Mouse (Mus musculus): Measurements from ENCODE around the gene Olfr1289.

The Olfr1289 gene

DNA sequence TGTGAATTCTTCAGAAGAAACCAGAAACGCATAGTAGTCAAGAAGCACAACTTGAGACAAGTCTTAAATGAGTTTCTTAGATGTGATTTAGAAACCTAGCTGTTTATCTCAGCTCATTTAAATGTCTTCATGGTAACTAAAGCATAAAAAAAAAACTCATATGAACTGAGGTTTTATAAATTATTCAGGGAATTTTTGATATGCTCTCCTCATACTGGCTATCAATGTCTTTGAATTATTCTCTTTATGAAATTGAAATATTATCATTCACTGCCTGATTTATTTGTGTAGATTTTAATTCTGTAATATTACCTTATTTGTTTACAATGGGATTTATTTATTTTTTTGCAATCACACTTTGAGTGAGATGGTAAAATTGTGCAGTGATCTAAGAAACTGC, at the start of gene Olfr1289:
Gene Olfr1289, plus strand, starts transcription at position 301 of the 400 bp plus-strand sequence.
- no peak for DNase-seq (ENCODE audit: low spot score)

DNA sequence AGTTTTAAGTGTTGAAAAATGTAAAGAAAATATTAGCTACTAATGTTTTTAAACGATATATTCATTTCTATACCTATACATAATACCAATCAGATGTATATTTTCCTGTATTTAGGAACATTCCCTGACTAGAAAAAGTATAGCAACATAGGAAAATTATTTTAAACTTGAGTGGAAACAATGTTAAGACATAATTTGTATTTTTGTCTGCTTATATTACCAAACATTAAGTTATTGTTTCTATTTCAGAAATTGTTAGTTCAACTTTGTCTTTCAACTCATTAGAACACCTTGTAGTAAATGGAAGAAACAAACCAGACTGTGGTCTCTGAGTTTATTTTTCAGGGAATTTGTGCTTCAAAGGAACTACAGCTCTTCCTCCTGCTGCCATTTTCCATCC, 31.8 kb upstream of the Olfr1289 start, which contains the start of gene Olfr1287:
Gene Olfr1287, plus strand, starts transcription at position 301 of the 400 bp plus-strand sequence.
- no peak for DNase-seq (ENCODE audit: low spot score)

GRCm38 (mm10) chr2:111473801-111474200, 6.8 kb upstream of the Olfr1289 start, which contains the start of gene Olfr1288:
Gene Olfr1288 (plus strand): TSS chr2:111474101.
- no peak for DNase-seq (ENCODE audit: low spot score)

DNA sequence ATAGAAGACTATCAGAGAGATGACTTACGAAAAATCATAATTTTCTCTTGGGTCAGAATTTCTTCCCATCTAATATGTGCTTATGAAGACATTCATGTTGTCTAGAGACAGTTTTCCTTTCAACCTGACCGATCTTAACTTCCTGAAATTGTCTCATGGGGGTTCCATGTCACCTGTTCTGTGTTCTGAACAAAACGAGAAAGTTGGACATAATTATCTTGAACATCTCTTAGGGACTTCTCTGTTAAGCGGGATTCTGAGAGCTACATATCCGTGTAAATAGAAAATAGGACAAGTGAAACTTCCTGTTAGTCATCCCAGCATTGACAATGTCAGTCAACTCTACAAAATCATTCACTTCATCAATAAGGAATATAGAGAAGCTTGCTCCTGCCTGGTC, 13.1 kb downstream of the Olfr1289 start, which contains the start of gene Olfr1290:
Gene Olfr1290, minus strand, starts transcription at position 101 of the 400 bp plus-strand sequence.
- DNase-seq (ENCODE audit: low spot score) = no peak

- DNase-seq (ENCODE audit: low spot score) = no peak
Observed at GRCm38 (mm10) chr2:111496880-111497279, 16.3 kb downstream of the Olfr1289 start, which contains the start of gene Olfr1291-ps1. Gene Olfr1291-ps1 (plus strand): TSS chr2:111497180.

GRCm38 (mm10) chr2:111517451-111517850, 36.8 kb downstream of the Olfr1289 start:
- DNase-seq (ENCODE audit: low spot score) = no peak

GRCm38 (mm10) chr2:111524903-111525302, 44.3 kb downstream of the Olfr1289 start, which contains the start of gene Olfr1293-ps:
Gene Olfr1293-ps (plus strand): TSS chr2:111525203.
- DNase-seq (ENCODE audit: low spot score) = no peak

All from embryo, embryonic 10 days (tissue).